Mouse (Mus musculus): ENCODE measurements around the gene Edc3.

DNA sequence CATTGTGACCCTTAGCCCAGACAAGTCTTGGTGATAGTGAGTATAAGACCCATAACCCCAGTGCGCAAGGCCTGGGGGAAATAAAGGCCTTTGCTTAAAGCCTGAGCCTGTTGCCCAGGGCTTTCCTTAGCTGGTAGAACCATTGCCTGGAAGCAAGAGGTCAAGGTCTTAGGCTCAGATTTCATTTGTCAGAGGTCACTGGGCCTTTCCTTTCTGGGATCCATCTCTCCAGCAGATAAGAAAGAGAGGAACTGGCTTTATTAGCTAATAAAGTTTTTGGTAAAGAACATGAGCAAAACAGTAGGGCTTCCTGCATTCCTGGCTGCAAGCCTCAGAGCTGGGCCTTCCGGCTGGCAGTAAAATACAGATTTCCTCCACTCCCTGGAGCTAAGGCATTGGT is 14.2 kb upstream of the Edc3 start:
- TF ChIP-seq GATA1 (IDR thresholded peaks at IDR 0.05; ENCODE audit: low read length) (no peak), TAL1 (IDR thresholded peaks at IDR 0.05; ENCODE audit: low read length) (no peak)
